Mouse (Mus musculus): ENCODE measurements at regions not wholly inside any gene's neighbourhood (a gene's known extent, or its start where the extent isn't known, plus 50 kb on each side); places are given as distances from the start of the nearest gene placed in this dataset.

GRCm38 (mm10) chr13:40605686-40606404 is 132.3 kb downstream of the Tfap2a start:
- Histone ChIP-seq H3K36me3 (no peaks in the 10 kb centered on the region), H3K4me3 (replicated peaks) (peak overlapping the region; percentile 40), H3K9ac (replicated peaks) (peak overlapping the region; percentile 34; the same call in 1 of the 2 replicates), H3K27ac (replicated peaks) (peak overlapping the region; percentile 81), H3K4me2 (peak overlapping the region; percentile 64), H3K4me1 (peaks cover 21% of the 10 kb centered on the region), H3K9me3 (replicated peaks) (no peaks in the 10 kb centered on the region), H3K27me3 (replicated peaks) (no peaks in the 10 kb centered on the region)
- peak; percentile 52; the same call in 1 of the 2 replicates for ATAC-seq (ENCODE audit: low FRiP score)
- 64% methylated on average over 16 of the region's 16 CpGs for WGBS

GRCm38 (mm10) chr13:40574981-40575745 is 163.0 kb downstream of the Tfap2a start:
- H3K9me3 ChIP-seq (replicated peaks): no peaks in the 10 kb centered on the region
- no peak overlapping the region for H3K4me3 ChIP-seq (replicated peaks)
- no peak overlapping the region; the same call in 1 of the 2 replicates for H3K27ac ChIP-seq (replicated peaks)
- ATAC-seq (ENCODE audit: low FRiP score): peak; percentile 59
- H3K4me2 ChIP-seq: no peak overlapping the region
- H3K27me3 ChIP-seq (replicated peaks): no peaks in the 10 kb centered on the region
- no peaks in the 10 kb centered on the region for H3K4me1 ChIP-seq
- no peaks in the 10 kb centered on the region for H3K36me3 ChIP-seq
- 49% methylated on average over 12 of the region's 12 CpGs for WGBS
- H3K9ac ChIP-seq (replicated peaks): no peak overlapping the region

- WGBS: 57% methylated on average over 5 of the region's 5 CpGs
- Histone ChIP-seq H3K4me3 (replicated peaks) (no peak overlapping the region), H3K27ac (replicated peaks) (no peak overlapping the region)
Observed at GRCm38 (mm10) chr13:40569461-40569860, 168.7 kb downstream of the Tfap2a start.

GRCm38 (mm10) chr13:40567821-40568220 is 170.4 kb downstream of the Tfap2a start:
- H3K4me3 ChIP-seq (replicated peaks): no peak overlapping the region
- WGBS: 87% methylated on average over 3 of the region's 3 CpGs
- H3K4me1 ChIP-seq: no peaks in the 10 kb centered on the region
- no peaks in the 10 kb centered on the region for H3K9me3 ChIP-seq (replicated peaks)
- H3K9ac ChIP-seq (replicated peaks): no peak overlapping the region
- H3K36me3 ChIP-seq: no peaks in the 10 kb centered on the region
- no peak overlapping the region for H3K4me2 ChIP-seq
- no peak for ATAC-seq (ENCODE audit: low FRiP score)
- no peaks in the 10 kb centered on the region for H3K27me3 ChIP-seq (replicated peaks)
- no peak overlapping the region for H3K27ac ChIP-seq (replicated peaks)

More at GRCm38 (mm10) chr13:40569461-40569860, 168.7 kb downstream of the Tfap2a start:
- Histone ChIP-seq H3K27me3 (replicated peaks) (no peaks in the 10 kb centered on the region), H3K4me2 (no peak overlapping the region), H3K9me3 (replicated peaks) (no peaks in the 10 kb centered on the region), H3K4me1 (no peaks in the 10 kb centered on the region), H3K36me3 (no peaks in the 10 kb centered on the region), H3K9ac (replicated peaks) (no peak overlapping the region)
- ATAC-seq (ENCODE audit: low FRiP score): no peak

- Histone ChIP-seq H3K36me3 (no peaks in the 10 kb centered on the region), H3K27me3 (replicated peaks) (no peaks in the 10 kb centered on the region), H3K4me1 (no peaks in the 10 kb centered on the region), H3K27ac (replicated peaks) (no peak overlapping the region), H3K9ac (replicated peaks) (no peak overlapping the region), H3K4me2 (no peak overlapping the region), H3K9me3 (replicated peaks) (no peaks in the 10 kb centered on the region), H3K4me3 (replicated peaks) (no peak overlapping the region)
- no peak for ATAC-seq (ENCODE audit: low FRiP score)
Observed at GRCm38 (mm10) chr13:40564351-40564750, 173.8 kb downstream of the Tfap2a start.

- WGBS: 69% methylated on average over 7 of the region's 7 CpGs
- no peak overlapping the region for H3K9ac ChIP-seq (replicated peaks)
Observed at GRCm38 (mm10) chr13:40554368-40554767, 183.8 kb downstream of the Tfap2a start.

GRCm38 (mm10) chr13:40525501-40525900 is 164.3 kb upstream of the Ofcc1 start:
- no peak overlapping the region for H3K4me3 ChIP-seq (replicated peaks)
- no peaks in the 10 kb centered on the region for H3K36me3 ChIP-seq
- no peak overlapping the region for H3K4me2 ChIP-seq
- H3K4me1 ChIP-seq: no peaks in the 10 kb centered on the region
- no peak overlapping the region for H3K9ac ChIP-seq (replicated peaks)
- no peaks in the 10 kb centered on the region for H3K9me3 ChIP-seq (replicated peaks)
- no peak overlapping the region for H3K27ac ChIP-seq (replicated peaks)
- no peak for ATAC-seq (ENCODE audit: low FRiP score)
- no peaks in the 10 kb centered on the region for H3K27me3 ChIP-seq (replicated peaks)

More at GRCm38 (mm10) chr13:40554368-40554767, 183.8 kb downstream of the Tfap2a start:
- Histone ChIP-seq H3K27ac (replicated peaks) (no peak overlapping the region), H3K9me3 (replicated peaks) (no peaks in the 10 kb centered on the region), H3K36me3 (no peaks in the 10 kb centered on the region), H3K4me2 (no peak overlapping the region), H3K27me3 (replicated peaks) (no peaks in the 10 kb centered on the region), H3K4me1 (no peaks in the 10 kb centered on the region), H3K4me3 (replicated peaks) (no peak overlapping the region)
- no peak for ATAC-seq (ENCODE audit: low FRiP score)

- no peak overlapping the region for H3K4me2 ChIP-seq
Observed at GRCm38 (mm10) chr13:40523115-40523514, 161.9 kb upstream of the Ofcc1 start.

GRCm38 (mm10) chr13:40518180-40518579 is 156.9 kb upstream of the Ofcc1 start:
- no peak overlapping the region for H3K4me3 ChIP-seq (replicated peaks)
- no peak overlapping the region for H3K27ac ChIP-seq (replicated peaks)
- H3K36me3 ChIP-seq: no peaks in the 10 kb centered on the region
- H3K4me1 ChIP-seq: no peaks in the 10 kb centered on the region
- H3K9ac ChIP-seq (replicated peaks): no peak overlapping the region
- WGBS: 68% methylated on average over 4 of the region's 4 CpGs
- H3K4me2 ChIP-seq: no peak overlapping the region
- no peaks in the 10 kb centered on the region for H3K9me3 ChIP-seq (replicated peaks)
- H3K27me3 ChIP-seq (replicated peaks): no peaks in the 10 kb centered on the region
- no peak for ATAC-seq (ENCODE audit: low FRiP score)

More at GRCm38 (mm10) chr13:40523115-40523514, 161.9 kb upstream of the Ofcc1 start:
- H3K27ac ChIP-seq (replicated peaks): no peak overlapping the region
- 50% methylated on average over 2 of the region's 2 CpGs for WGBS
- no peaks in the 10 kb centered on the region for H3K27me3 ChIP-seq (replicated peaks)
- no peaks in the 10 kb centered on the region for H3K4me1 ChIP-seq
- no peak overlapping the region for H3K9ac ChIP-seq (replicated peaks)
- H3K36me3 ChIP-seq: no peaks in the 10 kb centered on the region
- H3K4me3 ChIP-seq (replicated peaks): no peak overlapping the region
- ATAC-seq (ENCODE audit: low FRiP score): no peak
- H3K9me3 ChIP-seq (replicated peaks): no peaks in the 10 kb centered on the region

GRCm38 (mm10) chr13:40509290-40509689 is 148.0 kb upstream of the Ofcc1 start:
- H3K27ac ChIP-seq (replicated peaks): no peak overlapping the region
- no peaks in the 10 kb centered on the region; the same call in 1 of the 2 replicates for H3K4me1 ChIP-seq
- no peaks in the 10 kb centered on the region for H3K9me3 ChIP-seq (replicated peaks)
- no peaks in the 10 kb centered on the region for H3K36me3 ChIP-seq
- no peak for ATAC-seq (ENCODE audit: low FRiP score)
- H3K27me3 ChIP-seq (replicated peaks): no peaks in the 10 kb centered on the region
- 33% methylated on average over 1 of the region's 1 CpGs for WGBS
- H3K9ac ChIP-seq (replicated peaks): no peak overlapping the region
- H3K4me2 ChIP-seq: no peak overlapping the region
- H3K4me3 ChIP-seq (replicated peaks): no peak overlapping the region

- Histone ChIP-seq H3K27ac (replicated peaks) (no peak overlapping the region; the same call in 1 of the 2 replicates), H3K36me3 (no peaks in the 10 kb centered on the region), H3K4me3 (replicated peaks) (no peak overlapping the region), H3K9ac (replicated peaks) (no peak overlapping the region), H3K9me3 (replicated peaks) (no peaks in the 10 kb centered on the region), H3K27me3 (replicated peaks) (no peaks in the 10 kb centered on the region), H3K4me2 (no peak overlapping the region), H3K4me1 (0 out of 2 replicates have a peak, but pooled peaks cover 3% of the 10 kb centered on the region)
- 43% methylated on average over 7 of the region's 7 CpGs for WGBS
- no peak for ATAC-seq (ENCODE audit: low FRiP score)
Observed at GRCm38 (mm10) chr13:40480830-40481229, 119.6 kb upstream of the Ofcc1 start.

GRCm38 (mm10) chr13:40472683-40473082 is 111.4 kb upstream of the Ofcc1 start:
- no peak overlapping the region for H3K4me2 ChIP-seq
- no peak overlapping the region for H3K9ac ChIP-seq (replicated peaks)
- ATAC-seq (ENCODE audit: low FRiP score): no peak
- no peak overlapping the region for H3K27ac ChIP-seq (replicated peaks)
- H3K36me3 ChIP-seq: no peaks in the 10 kb centered on the region
- WGBS: 77% methylated on average over 3 of the region's 3 CpGs
- no peaks in the 10 kb centered on the region for H3K4me1 ChIP-seq
- no peaks in the 10 kb centered on the region for H3K9me3 ChIP-seq (replicated peaks)
- no peak overlapping the region for H3K4me3 ChIP-seq (replicated peaks)
- no peaks in the 10 kb centered on the region; the same call in 1 of the 2 replicates for H3K27me3 ChIP-seq (replicated peaks)
